Mouse (Mus musculus) embryonic facial prominence, embryonic 11.5 days (tissue): ENCODE data around the gene Cep152. TPM values are rescaled to one million over a fixed set of nuclear protein-coding genes. Genes with fewer than 3 reads are reported as not detected.

Experiments
- ATAC-seq: fragments of 200-750 bp; cut with Nextera tagmentation; replicated peaks from 2 replicates; pipeline ENCODE4 v1.8.0; 2017; ENCODE audit warnings: low read depth; ENCODE audit not compliant: insufficient number of reproducible peaks, low FRiP score, low TSS enrichment
- DNase-seq: peaks from one replicate; pipeline ENCODE4 v3.0.0-alpha.2; 2015; ENCODE audit warnings: low spot score
- H3K27ac ChIP-seq: fragments of 300-500 bp; sonication (generic); replicated peaks from 2 replicates; pipeline ENCODE4 v1.5.1; 2014; ENCODE audit warnings: mild to moderate bottlenecking, low read depth, low read length, control low read depth
- H3K27me3 ChIP-seq: fragments of 300-500 bp; sonication (generic); 2 replicates; pipeline ENCODE4 v1.6.1; 2014; ENCODE audit warnings: mild to moderate bottlenecking, low read length, moderate library complexity, mixed read lengths; ENCODE audit not compliant: control insufficient read depth, insufficient read depth
- H3K36me3 ChIP-seq: fragments of 300-500 bp; sonication (generic); replicated peaks from 2 replicates; pipeline ENCODE4 v1.6.1; 2014; ENCODE audit warnings: low read depth, mild to moderate bottlenecking, low read length, moderate library complexity, mixed read lengths; ENCODE audit not compliant: control insufficient read depth, insufficient read depth
- H3K4me1 ChIP-seq: fragments of 300-500 bp; sonication (generic); 2 replicates; pipeline ENCODE4 v1.6.1; 2014; ENCODE audit warnings: low read length, mixed read lengths; ENCODE audit not compliant: control insufficient read depth, insufficient read depth
- H3K4me2 ChIP-seq: fragments of 300-500 bp; sonication (generic); 2 replicates; pipeline ENCODE4 v1.6.1; 2014; ENCODE audit warnings: low read depth, mild to moderate bottlenecking, control low read depth, low read length, moderate library complexity
- H3K4me3 ChIP-seq: fragments of 300-500 bp; sonication (generic); 2 replicates; pipeline ENCODE4 v1.5.1; 2014; ENCODE audit warnings: low read depth, low read length, control low read depth
- H3K9ac ChIP-seq: fragments of 300-500 bp; sonication (generic); replicated peaks from 2 replicates; pipeline ENCODE4 v1.6.1; 2014; ENCODE audit warnings: mild to moderate bottlenecking, control low read depth, low read length
- H3K9me3 ChIP-seq: fragments of 300-500 bp; sonication (generic); replicated peaks from 2 replicates; pipeline ENCODE4 v1.6.1; 2016; ENCODE audit warnings: mild to moderate bottlenecking, low read length, inconsistent platforms, mixed read lengths; ENCODE audit not compliant: control insufficient read depth
- WGBS: fragments of 180-500 bp; shearing (Covaris S2); extraction: QIAGEN DNeasy Blood & Tissue Kit; methylation state at CpG from one replicate; pipeline ENCODE4 v1.1.7; 2014; 5-methylcytosine and 5-hydroxymethylcytosine counted together
- polyA plus RNA-seq: library from polyadenylated mRNA; unstranded; fragments of >200 nt; fragmentation: Nextera tagmentation; extraction: Ambion mirVana; gene quantifications from 2 replicates; pipeline ENCODE4 v1.2.1, GENCODE M21; 2014

The Cep152 gene
- polyA plus RNA-seq, 1 experiment from 2014 or later = 8.7 TPM

GRCm38 (mm10) chr2:125515291-125516057, 109.4 kb downstream of the Cep152 start:
- H3K27me3 ChIP-seq = no peaks in the 10 kb centered on the region
- H3K4me2 ChIP-seq = no peak overlapping the region
- no peaks in the 10 kb centered on the region for H3K36me3 ChIP-seq
- no peak for ATAC-seq
- H3K4me3 ChIP-seq = no peak overlapping the region
- H3K9ac ChIP-seq = no peak overlapping the region
- no peaks in the 10 kb centered on the region; the same call in 1 of the 2 replicates for H3K4me1 ChIP-seq
- no peaks in the 10 kb centered on the region for H3K9me3 ChIP-seq
- 68% methylated on average over 12 of the region's 12 CpGs for WGBS
- no peak for DNase-seq
- H3K27ac ChIP-seq = no peak overlapping the region

GRCm38 (mm10) chr2:125514391-125514790, 110.5 kb downstream of the Cep152 start:
- Histone ChIP-seq H3K9me3 (no peaks in the 10 kb centered on the region), H3K4me3 (no peak overlapping the region), H3K36me3 (no peaks in the 10 kb centered on the region), H3K4me1 (no peaks in the 10 kb centered on the region; the same call in 1 of the 2 replicates), H3K4me2 (no peak overlapping the region), H3K27ac (no peak overlapping the region), H3K27me3 (no peaks in the 10 kb centered on the region), H3K9ac (no peak overlapping the region)
- 34% methylated on average over 3 of the region's 3 CpGs for WGBS
- DNase-seq (no peak), ATAC-seq (no peak)

Other genes with a start within 250 kb of the Cep152 start
- gene Gm9913, start 120.0 kb downstream of the Cep152 start, polyA plus RNA-seq = 0.13 and 0.29 TPM in 2 replicates
- gene Fbn1, start 117.1 kb downstream of the Cep152 start, polyA plus RNA-seq = 14.1 and 15.2 TPM in 2 replicates
- 332 and 336 TPM in 2 replicates for gene Eid1, start 48.0 kb upstream of the Cep152 start, polyA plus RNA-seq
- gene Shc4, start 99.0 kb upstream of the Cep152 start, polyA plus RNA-seq = 1.2 and 1.3 TPM in 2 replicates
- 23.1 TPM in 2 replicates for gene Secisbp2l, start 157.8 kb upstream of the Cep152 start, polyA plus RNA-seq
- 37.3 and 38.8 TPM in 2 replicates for gene Galk2, start 234.0 kb upstream of the Cep152 start, polyA plus RNA-seq
- 126 and 144 TPM in 2 replicates for gene Cops2, start 234.0 kb upstream of the Cep152 start, polyA plus RNA-seq